Mouse (Mus musculus) ES-E14 (cell line): Measurements from ENCODE around the gene 1700001O22Rik.

ENCODE experiments used
- CHD2 ChIP-seq: IDR thresholded peaks from 2 replicates; pipeline ENCODE4 v1.6.1; 2014; ENCODE audit warnings: mild to moderate bottlenecking, low read depth, low read length, inconsistent platforms
- HCFC1 ChIP-seq: IDR thresholded peaks from 2 replicates; pipeline ENCODE4 v1.6.1; 2012; ENCODE audit warnings: low read length, inconsistent platforms, borderline replicate concordance; ENCODE audit not compliant: insufficient read depth
- MAFK ChIP-seq: IDR thresholded peaks from 2 replicates; pipeline ENCODE4 v1.6.1; 2014; ENCODE audit warnings: mild to moderate bottlenecking, low read depth, low read length, inconsistent platforms; ENCODE audit not compliant: insufficient read depth
- ZC3H11A ChIP-seq: IDR thresholded peaks from 2 replicates; pipeline ENCODE4 v1.6.1; 2012; ENCODE audit warnings: low read depth, mild to moderate bottlenecking, inconsistent platforms, low read length, borderline replicate concordance
- ZNF384 ChIP-seq: IDR thresholded peaks from 2 replicates; pipeline ENCODE4 v1.6.1; 2012; ENCODE audit warnings: low read depth, low read length, inconsistent platforms

DNA sequence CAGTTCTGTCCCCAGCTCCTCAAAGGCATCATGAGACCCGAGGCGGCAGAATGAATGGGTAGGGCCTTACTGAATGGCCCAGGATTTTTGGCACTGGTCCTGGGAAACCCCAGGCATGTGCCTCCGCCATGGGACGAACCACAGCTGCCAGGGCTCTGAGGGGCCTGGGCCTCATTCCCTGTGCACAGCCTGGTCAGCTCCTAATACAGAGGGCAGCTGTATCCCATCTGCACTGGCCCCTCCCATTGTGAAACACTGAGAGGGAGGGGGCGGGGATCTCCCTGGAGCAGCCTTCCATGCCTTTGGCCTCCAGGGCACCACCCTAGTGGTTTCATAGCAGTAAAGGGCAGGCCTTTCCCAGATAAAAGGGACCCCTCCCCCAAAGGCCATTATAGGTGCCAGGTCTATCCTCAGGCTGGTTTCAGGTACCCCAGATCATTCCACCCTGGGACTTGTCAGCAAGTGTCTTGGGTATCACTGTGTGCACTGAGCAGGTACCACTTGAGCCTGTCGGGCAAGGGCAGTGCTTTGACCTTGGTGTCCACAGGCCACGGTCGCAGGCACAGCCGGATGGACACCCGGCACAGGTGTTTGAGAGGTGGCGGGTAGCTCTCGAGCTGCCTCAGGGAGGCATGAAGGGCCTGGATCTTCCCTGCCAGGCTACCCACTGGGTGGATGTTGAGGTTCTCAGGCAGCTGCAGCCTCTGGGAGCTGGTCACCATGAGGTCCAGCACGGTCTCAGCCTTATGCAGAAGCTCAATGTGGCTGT, 20.1 kb upstream of the 1700001O22Rik start:
- TF ChIP-seq MAFK: no peak
- TF ChIP-seq CHD2: no peak
- no peak for TF ChIP-seq ZNF384
- TF ChIP-seq ZC3H11A: no peak
- no peak for TF ChIP-seq HCFC1
